Mouse (Mus musculus) embryonic facial prominence, embryonic 13.5 days (tissue): ENCODE results near the gene Mterf1a. TPM values are rescaled to one million over a fixed set of nuclear protein-coding genes. Genes with fewer than 3 reads are reported as not detected.

Experiments used
- polyA plus RNA-seq: library from polyadenylated mRNA; unstranded; fragments of >200 nt; fragmentation: Nextera tagmentation; extraction: Ambion mirVana; gene quantifications from 2 replicates; pipeline ENCODE4 v1.2.1, GENCODE M21; 2015

Mterf1a gene
- polyA plus RNA-seq, 1 experiment from 2014 or later, result 10.5 TPM

Other genes starting within 250 kb of the Mterf1a start
- not detected in 2 replicates for gene Tmbim7, start 242.8 kb downstream of the Mterf1a start, polyA plus RNA-seq
- 59.4 and 68.3 TPM in 2 replicates for gene Gatad1, start 236.7 kb downstream of the Mterf1a start, polyA plus RNA-seq
- 13.4 and 14.4 TPM in 2 replicates for gene Ankib1, start 91.0 kb downstream of the Mterf1a start, polyA plus RNA-seq
- 58.7 and 65.7 TPM in 2 replicates for gene Krit1, start 90.7 kb downstream of the Mterf1a start, polyA plus RNA-seq
- 0.11 TPM in 1 of 2 replicates, not detected in the other for gene Lrrd1, start 48.8 kb downstream of the Mterf1a start, polyA plus RNA-seq
- 167 and 170 TPM in 2 replicates for gene Akap9, start 34.1 kb upstream of the Mterf1a start, polyA plus RNA-seq
- gene Cyp51, start 210.8 kb upstream of the Mterf1a start, polyA plus RNA-seq, result 72.2 and 77.1 TPM in 2 replicates